Mouse (Mus musculus): Measurements from ENCODE around the gene Tmprss11b. TPM values are rescaled to one million over a fixed set of nuclear protein-coding genes. Genes with fewer than 3 reads are reported as not detected.
"Not testable (repeated sequence)": the region's sequence is repeated elsewhere in the genome, so short reads cannot be mapped to it uniquely, and the experiment has no call there.

Gene Tmprss11b
- polyA plus RNA-seq (2012; ENCODE audit: insufficient read depth, insufficient read length, missing spikeins), result not detected in 2 replicates

DNA sequence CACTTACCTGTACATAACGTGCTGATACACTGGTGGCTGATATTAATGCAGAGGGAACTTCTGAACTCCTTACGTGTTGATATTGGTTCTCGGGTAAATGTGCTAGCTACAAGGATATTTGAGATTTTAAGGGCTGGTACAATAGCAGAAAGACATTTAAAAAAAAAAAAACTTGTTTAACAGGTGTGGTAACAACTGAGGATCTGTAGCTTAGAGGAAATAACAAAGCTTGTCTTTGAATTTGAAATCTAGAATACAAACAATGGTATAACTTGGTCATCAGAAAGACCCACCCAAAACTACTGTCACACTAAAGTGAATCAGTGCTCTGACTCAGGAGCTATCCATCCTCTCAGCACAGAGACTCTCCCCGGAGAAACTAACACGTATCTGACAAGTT, at the start of gene Tmprss11b:
Tmprss11b (minus strand) TSS at position 101 of the 400 bp plus-strand sequence.
- TF ChIP-seq POLR2A (IDR thresholded peaks at IDR 0.05; ENCODE audit: borderline replicate concordance, low read depth, low read length), result no peak
- no peak for TF ChIP-seq CTCF (IDR thresholded peaks at IDR 0.05; ENCODE audit: low read depth, low read length)
- Histone ChIP-seq H3K4me1 (ENCODE audit: control insufficient read depth, insufficient read depth, low read length) (no peaks in the 10 kb centered on the region), H3K27ac (ENCODE audit: insufficient read depth, low read depth, low read length) (no peak within 1 kb of the TSS), H3K4me3 (ENCODE audit: insufficient read depth, low read length) (no peak within 1 kb of the TSS)

DNA sequence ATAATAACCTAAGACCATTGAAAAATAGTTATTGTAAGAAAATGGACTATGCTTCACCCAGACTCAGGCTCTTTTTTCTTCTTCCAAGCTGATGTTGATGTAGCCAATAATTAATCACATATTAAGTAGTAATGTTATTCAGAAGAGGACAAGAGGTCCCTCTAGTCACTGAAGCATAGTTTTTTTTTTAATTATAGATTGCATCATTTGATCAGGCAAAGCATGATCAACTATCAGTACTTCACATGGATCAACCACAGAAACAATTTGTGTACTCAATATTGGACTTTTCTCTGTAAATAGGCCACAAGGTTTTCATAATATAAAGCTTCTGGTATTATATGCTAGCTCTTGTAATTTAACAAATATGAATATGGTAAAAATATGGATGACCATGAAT, 48.9 kb upstream of the Tmprss11b start:
- Histone ChIP-seq H3K4me3 (ENCODE audit: insufficient read depth, low read length) (no peak overlapping the region), H3K27ac (ENCODE audit: insufficient read depth, low read depth, low read length) (no peak overlapping the region), H3K4me1 (ENCODE audit: control insufficient read depth, insufficient read depth, low read length) (no peaks in the 10 kb centered on the region)
- TF ChIP-seq CTCF (IDR thresholded peaks at IDR 0.05; ENCODE audit: low read depth, low read length) (no peak), POLR2A (IDR thresholded peaks at IDR 0.05; ENCODE audit: borderline replicate concordance, low read depth, low read length) (no peak)

DNA sequence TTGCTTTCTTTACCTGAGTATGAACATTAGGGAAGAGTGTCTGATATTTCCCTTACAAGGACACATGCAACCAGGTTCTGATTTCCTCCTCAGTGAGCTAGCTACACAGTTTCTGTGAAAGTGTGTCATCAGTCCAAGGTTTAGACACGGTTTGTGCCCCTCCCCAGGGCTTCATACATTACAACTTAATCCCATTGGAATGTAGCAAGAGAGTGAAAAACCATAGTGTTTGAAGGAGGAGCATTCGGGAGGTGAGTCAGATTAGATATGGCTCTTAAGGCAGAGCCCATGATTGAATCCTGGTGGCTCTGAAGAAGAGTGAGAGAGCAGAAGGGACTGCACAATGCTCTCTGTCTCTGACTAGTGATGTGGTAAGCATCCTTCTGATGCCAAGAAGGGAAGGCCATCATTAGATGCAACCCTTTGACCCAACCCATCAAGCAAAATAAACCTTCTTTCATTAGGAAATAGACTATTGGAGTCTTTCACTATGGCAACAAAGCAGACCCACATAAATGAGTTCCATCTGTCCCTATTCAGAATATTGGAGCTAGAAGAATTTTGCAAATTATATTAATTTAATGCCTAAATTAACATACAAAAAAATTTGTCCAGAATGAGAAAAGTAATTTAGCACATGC, 46.8 kb upstream of the Tmprss11b start:
- no peak overlapping the region for H3K4me3 ChIP-seq (ENCODE audit: insufficient read depth, low read length)
- no peak overlapping the region for H3K27ac ChIP-seq (ENCODE audit: insufficient read depth, low read depth, low read length)
- TF ChIP-seq CTCF (IDR thresholded peaks at IDR 0.05; ENCODE audit: low read depth, low read length) (no peak), POLR2A (IDR thresholded peaks at IDR 0.05; ENCODE audit: borderline replicate concordance, low read depth, low read length) (no peak)
- H3K4me1 ChIP-seq (ENCODE audit: control insufficient read depth, insufficient read depth, low read length), result no peaks in the 10 kb centered on the region

DNA sequence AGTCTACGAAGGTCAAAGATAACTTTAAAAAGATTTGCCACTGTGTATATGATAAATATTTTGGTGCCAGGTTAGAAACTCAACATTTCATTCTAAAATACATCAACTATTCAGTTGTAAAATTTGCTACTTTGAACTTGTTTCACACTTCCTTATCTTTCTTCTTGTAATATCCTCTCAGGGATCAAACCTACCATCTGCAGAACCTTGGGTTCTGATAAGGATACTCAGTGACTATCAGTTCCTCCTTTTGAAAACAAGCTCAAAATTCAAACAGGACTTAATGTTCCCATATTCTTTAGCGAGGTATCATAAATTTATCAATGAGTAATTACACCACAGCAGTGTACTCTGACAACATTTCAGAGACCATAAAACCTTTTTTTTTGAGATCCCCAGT, 38.8 kb upstream of the Tmprss11b start:
- H3K4me1 ChIP-seq (ENCODE audit: control insufficient read depth, insufficient read depth, low read length), result no peaks in the 10 kb centered on the region
- H3K4me3 ChIP-seq (ENCODE audit: insufficient read depth, low read length), result no peak overlapping the region
- TF ChIP-seq POLR2A (IDR thresholded peaks at IDR 0.05; ENCODE audit: borderline replicate concordance, low read depth, low read length) (no peak), CTCF (IDR thresholded peaks at IDR 0.05; ENCODE audit: low read depth, low read length) (no peak)
- H3K27ac ChIP-seq (ENCODE audit: insufficient read depth, low read depth, low read length), result no peak overlapping the region

DNA sequence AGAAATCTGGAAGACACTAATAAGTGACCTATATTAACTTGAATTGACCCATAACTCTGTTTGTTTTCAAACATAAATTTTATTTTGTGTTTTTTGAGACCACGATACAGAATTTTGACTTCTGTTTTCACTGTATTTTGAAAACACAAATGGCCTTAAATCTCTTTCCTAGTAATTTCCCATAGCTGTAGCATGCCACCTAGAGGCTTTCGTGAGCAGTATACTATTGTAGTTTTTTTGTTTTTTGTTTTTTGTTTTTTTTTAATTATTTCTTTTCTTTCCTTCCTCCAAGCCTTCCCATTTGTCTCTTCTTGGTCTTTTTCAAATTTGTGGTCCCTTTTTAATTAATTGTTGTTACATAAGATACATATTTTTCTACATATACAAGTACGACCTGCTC, 28.8 kb upstream of the Tmprss11b start:
- Histone ChIP-seq H3K27ac (ENCODE audit: insufficient read depth, low read depth, low read length) (no peak overlapping the region), H3K4me1 (ENCODE audit: control insufficient read depth, insufficient read depth, low read length) (no peaks in the 10 kb centered on the region), H3K4me3 (ENCODE audit: insufficient read depth, low read length) (no peak overlapping the region)
- TF ChIP-seq POLR2A (IDR thresholded peaks at IDR 0.05; ENCODE audit: borderline replicate concordance, low read depth, low read length) (no peak), CTCF (IDR thresholded peaks at IDR 0.05; ENCODE audit: low read depth, low read length) (no peak)

DNA sequence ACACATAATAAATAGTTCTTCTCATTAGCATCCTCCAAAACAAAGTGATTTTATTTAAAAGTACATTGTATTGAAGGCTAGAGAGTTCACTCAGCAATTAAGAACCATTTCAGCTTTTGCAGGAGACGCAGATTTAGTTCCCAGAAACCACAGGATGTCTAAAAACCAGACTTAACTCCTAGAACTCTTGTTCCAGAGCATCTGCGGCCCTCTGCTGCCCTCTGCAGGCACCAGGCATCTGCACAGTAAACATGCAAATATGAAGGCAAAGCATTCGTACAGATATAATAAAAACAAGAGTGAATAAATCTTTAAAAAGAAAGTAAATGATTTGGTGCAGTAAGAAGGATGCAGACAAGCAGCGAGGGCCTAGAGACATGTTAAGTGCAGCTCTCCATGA, 8.5 kb upstream of the Tmprss11b start:
- no peak overlapping the region for H3K27ac ChIP-seq (ENCODE audit: insufficient read depth, low read depth, low read length)
- no peaks in the 10 kb centered on the region for H3K4me1 ChIP-seq (ENCODE audit: control insufficient read depth, insufficient read depth, low read length)
- TF ChIP-seq POLR2A (IDR thresholded peaks at IDR 0.05; ENCODE audit: borderline replicate concordance, low read depth, low read length) (no peak), CTCF (IDR thresholded peaks at IDR 0.05; ENCODE audit: low read depth, low read length) (0 out of 2 replicates have a peak, but pooled peaks have one; percentile 23)
- no peak overlapping the region for H3K4me3 ChIP-seq (ENCODE audit: insufficient read depth, low read length)

DNA sequence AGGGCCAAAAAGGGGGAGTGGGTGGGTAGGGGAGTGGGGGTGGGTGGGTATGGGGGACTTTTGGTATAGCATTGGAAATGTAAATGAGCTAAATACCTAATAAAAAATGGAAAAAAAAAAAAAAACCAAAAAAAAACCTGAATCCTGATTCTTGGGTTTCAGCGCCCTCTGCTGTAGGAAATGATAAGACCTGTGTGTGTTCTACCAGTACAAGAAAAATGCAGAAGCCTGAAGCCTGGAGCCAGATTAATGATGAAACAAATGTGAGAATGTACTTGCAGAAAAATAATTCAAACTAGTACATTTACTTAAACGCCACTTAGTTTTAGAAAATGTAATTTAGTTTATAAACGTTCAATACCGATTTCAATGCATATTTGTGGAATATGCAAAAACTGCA, 27.0 kb downstream of the Tmprss11b start:
- not testable (repeated sequence) for H3K4me1 ChIP-seq (ENCODE audit: control insufficient read depth, insufficient read depth, low read length); H3K4me3 ChIP-seq (ENCODE audit: insufficient read depth, low read length); H3K27ac ChIP-seq (ENCODE audit: insufficient read depth, low read depth, low read length)

DNA sequence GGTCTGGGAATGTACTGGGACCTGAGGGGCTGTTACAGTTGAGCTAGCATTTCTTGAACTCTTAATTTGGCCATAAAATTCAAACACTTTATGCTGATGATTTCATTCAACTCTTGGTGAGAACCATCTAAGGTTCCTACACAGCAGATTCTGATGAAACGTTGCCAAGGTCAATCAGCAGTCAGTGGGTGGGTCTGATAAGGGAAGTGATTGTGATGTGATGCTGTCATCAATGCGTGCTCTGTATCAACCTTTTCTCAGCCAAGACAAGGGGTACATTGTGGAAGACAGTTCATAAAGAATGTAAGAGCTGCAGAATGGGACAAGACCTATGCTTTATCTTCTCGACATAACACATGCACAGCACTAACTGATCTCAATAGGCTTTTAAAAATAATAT, 35.4 kb downstream of the Tmprss11b start:
- Histone ChIP-seq H3K27ac (ENCODE audit: insufficient read depth, low read depth, low read length) (no peak overlapping the region), H3K4me1 (ENCODE audit: control insufficient read depth, insufficient read depth, low read length) (no peaks in the 10 kb centered on the region), H3K4me3 (ENCODE audit: insufficient read depth, low read length) (no peak overlapping the region)
- TF ChIP-seq POLR2A (IDR thresholded peaks at IDR 0.05; ENCODE audit: borderline replicate concordance, low read depth, low read length) (no peak), CTCF (IDR thresholded peaks at IDR 0.05; ENCODE audit: low read depth, low read length) (no peak)

DNA sequence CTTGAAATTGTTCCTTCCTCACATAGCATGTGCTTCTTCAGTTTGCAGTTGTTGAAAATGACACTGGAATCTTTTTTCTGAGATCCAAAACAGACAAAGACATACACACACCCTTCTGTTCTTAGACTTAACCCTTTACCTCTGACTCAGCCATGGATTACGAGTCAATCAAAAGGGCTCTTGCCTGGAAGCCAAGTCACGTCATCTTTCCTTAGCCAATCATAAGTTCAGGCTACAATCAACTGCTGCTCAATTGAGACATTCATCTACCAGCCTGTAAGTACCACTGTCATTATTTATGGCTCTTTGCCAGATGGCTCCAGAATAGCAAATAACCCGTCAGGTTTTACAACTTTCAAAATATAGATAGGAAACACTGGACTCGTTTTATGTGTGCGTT, 43.8 kb downstream of the Tmprss11b start, which contains the start of gene Tmprss11f:
Tmprss11f (minus strand) TSS at position 101 of the 400 bp plus-strand sequence.
- no peak within 1 kb of the TSS for H3K4me3 ChIP-seq (ENCODE audit: insufficient read depth, low read length)
- no peak for TF ChIP-seq CTCF (IDR thresholded peaks at IDR 0.05; ENCODE audit: low read depth, low read length)
- TF ChIP-seq POLR2A (IDR thresholded peaks at IDR 0.05; ENCODE audit: borderline replicate concordance, low read depth, low read length), result no peak

DNA sequence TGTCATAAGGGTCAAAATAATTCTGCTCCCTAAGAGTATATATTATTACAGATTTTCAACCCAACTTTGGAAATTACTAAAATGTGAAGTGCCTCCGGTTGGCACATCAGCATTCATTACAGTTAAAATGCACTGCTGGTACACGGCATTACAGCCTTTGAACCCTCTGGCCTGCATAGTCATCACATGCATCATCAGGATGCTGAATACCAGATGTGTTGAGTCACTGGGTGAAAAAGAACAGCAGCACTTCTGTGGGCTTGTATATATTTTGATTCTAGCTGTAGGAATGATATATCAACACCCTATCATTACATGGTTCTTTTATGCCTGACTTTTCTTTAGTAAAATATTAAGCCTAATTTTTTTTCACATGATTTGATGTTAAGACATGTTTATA, 45.5 kb downstream of the Tmprss11b start:
- TF ChIP-seq POLR2A (IDR thresholded peaks at IDR 0.05; ENCODE audit: borderline replicate concordance, low read depth, low read length) (no peak), CTCF (IDR thresholded peaks at IDR 0.05; ENCODE audit: low read depth, low read length) (no peak)
- no peak overlapping the region for H3K27ac ChIP-seq (ENCODE audit: insufficient read depth, low read depth, low read length)
- no peak overlapping the region for H3K4me3 ChIP-seq (ENCODE audit: insufficient read depth, low read length)
- no peaks in the 10 kb centered on the region for H3K4me1 ChIP-seq (ENCODE audit: control insufficient read depth, insufficient read depth, low read length)

More for the DNA sequence above, 43.8 kb downstream of the Tmprss11b start, which contains the start of gene Tmprss11f:
- Histone ChIP-seq H3K27ac (ENCODE audit: insufficient read depth, low read depth, low read length) (no peak within 1 kb of the TSS), H3K4me1 (ENCODE audit: control insufficient read depth, insufficient read depth, low read length) (no peaks in the 10 kb centered on the region)

Data from bone marrow macrophage, adult 2 months (primary cell).